Mouse (Mus musculus): ENCODE data around the gene Tsen54.

GRCm38 (mm10) chr11:115789787-115790186, 24.7 kb upstream of the Tsen54 start:
- TF ChIP-seq MAFK (IDR thresholded peaks at IDR 0.05; ENCODE audit: insufficient read depth, low read depth, low read length) (no peak), ZNF384 (IDR thresholded peaks at IDR 0.05; ENCODE audit: low read depth, low read length) (no peak), HCFC1 (IDR thresholded peaks at IDR 0.05; ENCODE audit: borderline replicate concordance, insufficient read depth, low read length) (no peak)

All from ES-E14 (cell line).